Mouse (Mus musculus) mouse embryonic stem cell (cell line): Measurements from ENCODE around the gene Cdh26.

ENCODE experiments used
- in situ Hi-C, 2 experiments: fragments of 300-500 bp; cut with MboI; formaldehyde crosslinking; loops; 1 replicate in 1 of 2; 3 replicates in 1 of 2; pipeline ENCODE4 v1.14.3; 2019 to 2020; ENCODE audit warnings: low sequenced_read_pairs in 2 of 2, low pct_unique_long_range_greater_than_20kb in 1 of 2, mixed read lengths in 1 of 2; ENCODE audit not compliant: unreplicated experiment in 1 of 2

Gene Cdh26

GRCm38 (mm10) chr2:178430231-178430630 is at the start of gene Cdh26:
Gene Cdh26, plus strand, starts transcription at chr2:178430531.
- in situ Hi-C loops, result no loop called here

GRCm38 (mm10) chr2:178407053-178407815 is 23.1 kb upstream of the Cdh26 start, which contains the start of gene Sycp2:
Gene Sycp2, minus strand, starts transcription at chr2:178407685.
- in situ Hi-C loops, result no loop called here

GRCm38 (mm10) chr2:178409024-178409423 is 21.3 kb upstream of the Cdh26 start:
- in situ Hi-C loops, result no loop called here

GRCm38 (mm10) chr2:178410286-178410685 is 20.0 kb upstream of the Cdh26 start:
- in situ Hi-C loops, result no loop called here

- in situ Hi-C loops, result no loop called here
These were observed 17.7 kb upstream of the Cdh26 start for GRCm38 (mm10) chr2:178412598-178412997.

- in situ Hi-C loops, result no loop called here
These were observed 17.2 kb upstream of the Cdh26 start for GRCm38 (mm10) chr2:178413081-178413480.

GRCm38 (mm10) chr2:178413481-178414260 is 16.7 kb upstream of the Cdh26 start:
- in situ Hi-C loops, result no loop called here

- in situ Hi-C loops, result no loop called here
These were observed 15.8 kb upstream of the Cdh26 start, which contains the start of the genes Ppp1r3d and Fam217b for GRCm38 (mm10) chr2:178414261-178415149. Gene Ppp1r3d, minus strand, starts transcription at chr2:178414472. Gene Fam217b, plus strand, starts transcription at chr2:178414524.

- in situ Hi-C loops, result no loop called here
These were observed 15.2 kb upstream of the Cdh26 start for GRCm38 (mm10) chr2:178415150-178415448.

GRCm38 (mm10) chr2:178416427-178416826 is 13.9 kb upstream of the Cdh26 start:
- in situ Hi-C loops, result no loop called here

- in situ Hi-C loops, result no loop called here
These were observed 13.4 kb upstream of the Cdh26 start for GRCm38 (mm10) chr2:178416970-178417369.

- in situ Hi-C loops, result no loop called here
These were observed 9.8 kb upstream of the Cdh26 start for GRCm38 (mm10) chr2:178420576-178420975.

- in situ Hi-C loops, result no loop called here
These were observed 8.7 kb upstream of the Cdh26 start for GRCm38 (mm10) chr2:178421603-178422002.

- in situ Hi-C loops, result no loop called here
These were observed 8.1 kb upstream of the Cdh26 start for GRCm38 (mm10) chr2:178422186-178422585.

GRCm38 (mm10) chr2:178423223-178423622 is 7.1 kb upstream of the Cdh26 start:
- in situ Hi-C loops, result no loop called here

GRCm38 (mm10) chr2:178426229-178426628 is 4.1 kb upstream of the Cdh26 start:
- in situ Hi-C loops, result no loop called here

GRCm38 (mm10) chr2:178427181-178427580 is 3.1 kb upstream of the Cdh26 start:
- in situ Hi-C loops, result no loop called here

GRCm38 (mm10) chr2:178428183-178428582 is 2.1 kb upstream of the Cdh26 start:
- in situ Hi-C loops, result no loop called here

- in situ Hi-C loops, result no loop called here
These were observed 1.7 kb upstream of the Cdh26 start for GRCm38 (mm10) chr2:178428676-178429075.
